Mouse (Mus musculus): ENCODE data around the gene Gtf2i.
"Not testable (repeated sequence)": the region's sequence is repeated elsewhere in the genome, so short reads cannot be mapped to it uniquely, and the experiment has no call there.

Gene Gtf2i

GRCm38 (mm10) chr5:134314688-134315622 is at the start of gene Gtf2i:
Gene Gtf2i (minus strand): TSS chr5:134314760.
- DNase-seq (ENCODE audit: low read depth, low spot score): peak; percentile 99

DNA sequence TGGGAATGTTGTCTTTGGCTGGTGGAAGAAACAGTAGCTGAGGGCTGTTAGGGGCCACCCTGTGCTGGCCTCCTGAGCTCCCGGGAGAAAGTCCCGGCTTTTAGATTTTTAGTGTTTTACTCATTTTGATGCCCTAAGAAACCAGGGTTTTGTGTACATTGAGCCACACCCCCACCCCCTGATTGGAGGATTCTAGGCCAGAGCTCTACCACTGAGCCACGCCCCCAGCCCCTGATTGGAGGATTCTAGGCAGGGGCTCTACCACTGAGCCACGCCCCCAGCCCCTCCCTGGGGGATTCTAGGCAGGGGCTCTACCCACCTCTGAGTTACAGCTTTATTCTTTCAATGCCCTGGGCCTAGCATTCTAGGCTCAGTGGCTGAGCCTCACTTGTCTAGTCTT is 44.5 kb upstream of the Gtf2i start:
- DNase-seq (ENCODE audit: low read depth, low spot score): no peak

GRCm38 (mm10) chr5:134355372-134355771 is 40.8 kb upstream of the Gtf2i start:
- not testable (repeated sequence) for DNase-seq (ENCODE audit: low read depth, low spot score)

GRCm38 (mm10) chr5:134353117-134353516 is 38.6 kb upstream of the Gtf2i start:
- no peak for DNase-seq (ENCODE audit: low read depth, low spot score)

- peak; percentile 21 for DNase-seq (ENCODE audit: low read depth, low spot score)
These were observed 38.0 kb upstream of the Gtf2i start for GRCm38 (mm10) chr5:134352527-134353001.

- DNase-seq (ENCODE audit: low read depth, low spot score): peak; percentile 66
These were observed 36.1 kb upstream of the Gtf2i start for GRCm38 (mm10) chr5:134350660-134351059.

- DNase-seq (ENCODE audit: low read depth, low spot score): no peak
These were observed 32.5 kb upstream of the Gtf2i start for GRCm38 (mm10) chr5:134347066-134347465.

GRCm38 (mm10) chr5:134345449-134345848 is 30.9 kb upstream of the Gtf2i start:
- DNase-seq (ENCODE audit: low read depth, low spot score): no peak

- DNase-seq (ENCODE audit: low read depth, low spot score): no peak
These were observed 29.5 kb upstream of the Gtf2i start for GRCm38 (mm10) chr5:134344076-134344475.

DNA sequence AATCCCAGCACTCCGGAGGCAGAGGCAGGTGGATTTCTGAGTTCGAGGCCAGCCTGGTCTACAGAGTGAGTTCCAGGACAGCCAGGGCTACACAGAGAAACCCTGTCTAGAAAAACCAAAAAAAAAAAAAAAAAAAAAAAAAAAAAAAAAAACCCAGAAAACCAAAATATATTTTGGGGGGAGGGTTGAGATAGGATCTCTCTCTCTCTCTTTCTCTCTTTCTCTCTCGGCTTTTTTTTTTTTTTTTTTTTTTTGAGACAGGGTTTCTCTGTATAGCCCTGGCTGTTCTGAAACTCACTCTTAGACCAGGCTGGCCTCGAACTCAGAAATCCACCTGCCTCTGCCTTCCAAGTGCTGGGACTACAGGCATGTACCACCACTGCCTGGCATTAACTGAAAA is 29.0 kb upstream of the Gtf2i start:
- DNase-seq (ENCODE audit: low read depth, low spot score): not testable (repeated sequence)

DNA sequence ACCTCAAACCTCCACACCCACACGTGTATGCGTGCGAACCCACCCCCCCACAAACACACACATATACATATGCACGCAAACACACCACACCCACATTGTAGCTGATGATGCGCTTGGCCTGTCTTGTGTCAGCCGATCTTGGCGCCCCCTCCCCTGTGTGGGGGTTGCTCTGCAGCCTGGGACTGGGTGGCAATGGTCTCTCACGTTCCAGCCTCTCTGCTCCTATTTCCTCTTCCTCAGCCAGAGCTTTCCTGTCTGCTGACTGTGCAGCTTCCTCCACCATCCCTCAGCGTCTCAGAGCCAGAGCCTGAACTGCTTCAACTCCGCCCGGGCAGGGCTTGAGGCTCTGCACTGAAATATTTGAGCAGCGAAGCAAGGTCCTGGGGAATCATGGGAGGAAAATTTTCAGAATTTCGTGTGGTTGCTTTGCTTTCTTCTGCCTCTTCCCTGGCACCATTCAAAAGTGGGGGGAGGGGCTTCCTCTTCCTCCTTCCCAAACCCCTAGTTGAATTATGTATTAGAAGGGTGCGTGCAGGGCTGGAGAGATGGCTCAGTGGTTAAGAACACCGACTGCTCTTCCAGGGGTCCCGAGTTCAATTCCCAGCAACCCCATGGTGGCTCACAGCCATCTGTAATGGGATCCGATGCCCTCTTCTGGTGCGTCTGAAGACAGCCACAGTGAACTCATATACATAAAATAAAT is 28.1 kb upstream of the Gtf2i start:
- peak; percentile 21 for DNase-seq (ENCODE audit: low read depth, low spot score)

GRCm38 (mm10) chr5:134341721-134342120 is 27.2 kb upstream of the Gtf2i start:
- no peak for DNase-seq (ENCODE audit: low read depth, low spot score)

- DNase-seq (ENCODE audit: low read depth, low spot score): peak; percentile 19
These were observed 26.8 kb upstream of the Gtf2i start for GRCm38 (mm10) chr5:134341321-134341720.

DNA sequence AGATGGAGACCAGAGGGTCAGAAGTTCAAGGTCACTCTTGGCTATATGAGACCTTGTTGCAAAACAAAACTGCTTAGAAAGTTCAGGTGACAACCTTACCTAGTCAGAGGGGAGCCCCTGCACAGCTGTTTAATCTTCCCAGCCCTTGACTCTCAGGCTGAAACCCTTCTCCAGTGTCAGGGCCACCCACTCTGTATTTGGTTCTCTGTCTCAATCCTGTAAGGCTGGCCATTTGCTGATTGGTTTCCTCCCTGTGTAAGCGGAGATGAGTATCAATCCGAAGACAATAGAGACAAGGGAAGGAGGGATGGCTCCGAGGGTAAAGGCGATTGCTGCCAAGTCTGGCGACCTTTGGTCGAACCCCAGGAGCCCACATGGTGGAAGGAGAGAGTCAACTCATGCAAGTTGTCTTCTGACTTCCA is 25.6 kb upstream of the Gtf2i start:
- DNase-seq (ENCODE audit: low read depth, low spot score): no peak

DNA sequence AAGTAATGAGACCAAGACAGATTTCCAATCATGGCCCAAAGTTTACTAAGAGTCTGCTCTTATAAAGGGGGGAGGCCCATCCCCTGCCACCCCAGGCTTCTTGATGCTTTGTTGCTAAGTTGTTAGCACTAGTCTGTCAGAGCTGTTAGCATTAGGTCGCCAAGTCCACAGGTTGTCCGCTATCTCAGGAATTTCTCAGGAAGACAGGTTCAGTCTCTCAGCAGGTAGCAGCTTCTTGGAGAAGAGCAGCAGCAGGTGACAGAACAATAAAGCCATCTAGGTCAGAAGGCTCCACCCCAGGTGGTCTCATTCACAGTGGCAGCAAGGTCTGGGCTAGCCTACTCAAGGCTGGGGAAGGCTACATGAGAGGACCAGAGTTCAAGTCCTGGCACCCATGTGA is 22.5 kb upstream of the Gtf2i start:
- not testable (repeated sequence) for DNase-seq (ENCODE audit: low read depth, low spot score)

DNA sequence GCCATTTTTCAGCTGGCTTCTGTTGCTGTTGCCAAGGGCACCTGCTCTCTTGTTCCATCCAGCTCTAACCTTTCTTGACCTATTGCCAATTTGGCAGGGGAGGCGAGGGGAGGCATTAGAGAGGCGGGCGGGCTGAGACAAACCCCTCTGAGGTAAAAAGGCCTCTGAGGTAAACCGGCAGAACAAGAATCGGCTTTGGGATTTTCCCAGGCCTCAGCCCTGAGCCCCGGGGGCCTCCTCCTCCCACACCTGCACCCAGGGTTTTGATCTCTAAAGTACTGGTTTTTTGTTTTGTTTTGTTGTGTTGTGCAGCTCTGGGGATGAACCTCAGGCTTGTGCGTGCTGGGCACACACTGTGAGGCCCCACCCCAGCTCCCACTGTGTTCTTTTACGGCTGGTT is 18.2 kb upstream of the Gtf2i start:
- no peak for DNase-seq (ENCODE audit: low read depth, low spot score)

DNA sequence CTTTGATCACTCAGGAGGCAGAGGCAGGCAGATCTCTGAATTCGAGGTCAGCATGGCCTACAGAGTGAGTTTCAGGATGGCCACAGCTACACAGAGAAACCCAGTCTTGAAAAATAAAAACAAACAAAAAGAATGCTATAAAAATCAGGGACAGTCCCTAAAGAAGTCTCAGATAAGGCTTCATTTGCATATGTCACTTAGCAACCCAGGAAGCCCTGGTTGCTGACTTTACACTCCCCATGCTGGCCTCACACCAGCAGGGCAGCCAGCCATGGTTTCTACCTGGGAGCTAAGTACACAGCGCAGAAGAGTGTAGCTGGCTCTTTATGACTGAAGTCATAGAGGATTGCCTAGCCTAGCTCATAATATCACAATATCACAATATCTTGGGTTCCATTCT is 15.5 kb upstream of the Gtf2i start:
- DNase-seq (ENCODE audit: low read depth, low spot score): no peak

GRCm38 (mm10) chr5:134329311-134329710 is 14.8 kb upstream of the Gtf2i start:
- DNase-seq (ENCODE audit: low read depth, low spot score): no peak

GRCm38 (mm10) chr5:134328482-134329001 is 14.0 kb upstream of the Gtf2i start:
- no peak for DNase-seq (ENCODE audit: low read depth, low spot score)

DNA sequence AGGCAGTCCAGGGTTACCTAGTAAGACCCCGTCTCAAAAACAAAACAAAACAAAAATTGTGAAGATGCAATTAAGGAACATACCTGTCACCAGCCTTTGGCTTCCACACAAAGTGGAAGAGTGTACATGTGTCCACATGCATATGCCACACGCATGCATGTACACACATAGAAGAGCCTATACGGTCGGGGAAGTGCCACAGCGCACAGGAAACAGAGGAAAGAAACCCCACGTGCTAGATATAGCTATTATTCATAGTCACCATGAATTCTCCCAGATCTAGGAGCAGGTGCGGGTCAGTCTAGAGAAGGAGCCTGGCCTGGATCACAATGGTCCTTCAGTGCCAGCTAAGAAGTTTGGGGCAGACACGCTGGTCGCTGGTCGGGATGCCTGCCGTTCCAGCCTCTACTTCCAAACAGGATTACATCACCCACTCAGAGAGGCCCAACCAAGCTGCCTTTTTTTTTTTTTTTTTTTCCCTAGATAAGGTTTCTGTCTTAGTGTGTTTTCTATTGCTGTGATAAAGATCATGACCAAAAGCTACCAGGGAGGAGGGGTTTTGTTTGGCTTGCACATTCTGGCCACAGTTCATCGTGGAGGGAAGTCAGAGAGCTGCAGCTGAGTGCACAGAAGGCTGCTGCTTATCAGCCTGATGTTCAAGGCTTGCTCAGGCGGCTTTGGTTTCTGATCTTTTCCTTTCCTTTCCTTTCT is 11.5 kb upstream of the Gtf2i start:
- DNase-seq (ENCODE audit: low read depth, low spot score): no peak

GRCm38 (mm10) chr5:134323869-134324268 is 9.3 kb upstream of the Gtf2i start:
- no peak for DNase-seq (ENCODE audit: low read depth, low spot score)

DNA sequence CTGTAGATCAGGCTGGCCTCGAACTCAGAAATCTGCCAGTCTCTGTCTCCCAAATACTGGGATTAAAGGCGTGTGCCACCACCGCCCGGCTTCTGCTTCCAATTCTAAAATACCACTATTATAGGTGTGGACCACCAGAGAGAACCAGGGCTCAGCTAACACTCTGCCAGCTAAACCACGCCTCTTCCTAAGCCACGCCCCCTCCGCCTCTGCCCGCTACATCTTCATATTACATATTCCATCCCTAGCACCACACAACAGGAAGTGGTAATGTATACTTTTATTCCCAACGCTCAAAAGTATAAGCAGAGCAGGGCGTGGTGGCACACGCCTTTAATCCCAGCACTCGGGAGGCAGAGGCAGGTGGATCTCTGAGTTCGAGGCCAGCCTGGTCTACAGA is 8.8 kb upstream of the Gtf2i start:
- DNase-seq (ENCODE audit: low read depth, low spot score): no peak

All from skeletal muscle tissue, adult 2 months (tissue).